Mouse (Mus musculus): ENCODE data around the gene H1f0. TPM values are rescaled to one million over a fixed set of nuclear protein-coding genes. Genes with fewer than 3 reads are reported as not detected.

H1f0 gene
- total and polyA plus RNA-seq, 3 experiments, result 94.6 to 204 (median 109) TPM

- DNase-seq, result no peak
Measured at GRCm38 (mm10) chr15:79068416-79068815, 40.2 kb downstream of the H1f0 start.

GRCm38 (mm10) chr15:79071117-79072039, 43.1 kb downstream of the H1f0 start:
- DNase-seq, result peak; percentile 40

GRCm38 (mm10) chr15:79073752-79074151, 45.5 kb downstream of the H1f0 start:
- DNase-seq, result no peak

- DNase-seq, result no peak
Measured at GRCm38 (mm10) chr15:79074446-79074845, 46.2 kb downstream of the H1f0 start.

- peak; percentile 93 for DNase-seq
Measured at GRCm38 (mm10) chr15:79074913-79075532, 46.8 kb downstream of the H1f0 start, which contains the start of gene Eif3l. Gene Eif3l, plus strand, starts transcription at chr15:79075179.

GRCm38 (mm10) chr15:79075658-79076365, 47.6 kb downstream of the H1f0 start:
- DNase-seq, result no peak

GRCm38 (mm10) chr15:79079567-79079966, 51.3 kb downstream of the H1f0 start:
- DNase-seq, result no peak

Small RNAs within 50 kb of the gene (microRNA-seq; reads per million reads assigned to microRNA genes)
- 0 to 0.44 reads per million in 2 experiments for gene Mir6956

Other genes starting within 250 kb of the H1f0 start
- 10 to 100 TPM in 1 of 2 experiments, 1 to 10 TPM in 1; 4.9 to 10.9 TPM for gene Card10, start 225.4 kb upstream of the H1f0 start, total RNA-seq (2021)
- gene Card10, start 225.4 kb upstream of the H1f0 start, polyA plus RNA-seq (2012; rRNA removed), result 18.1 and 26.5 TPM in 2 replicates
- gene Cdc42ep1, start 185.8 kb upstream of the H1f0 start, total RNA-seq (2021), result 10 to 100 TPM; 36.9 to 57.2 TPM
- gene Cdc42ep1, start 185.8 kb upstream of the H1f0 start, polyA plus RNA-seq (2012; rRNA removed), result 100 and 122 TPM in 2 replicates
- 1 to 10 TPM in 1 of 2 experiments, under 1 TPM in 1; 0.52 to 1.8 TPM for gene Lgals2, start 172.9 kb upstream of the H1f0 start, total RNA-seq (2021)
- gene Lgals2, start 172.9 kb upstream of the H1f0 start, polyA plus RNA-seq (2012; rRNA removed), result 0.73 and 0.74 TPM in 2 replicates
- 10 to 100 TPM; 51.9 to 56.2 TPM for gene Gga1, start 151.3 kb upstream of the H1f0 start, total RNA-seq (2021)
- gene Gga1, start 151.3 kb upstream of the H1f0 start, polyA plus RNA-seq (2012; rRNA removed), result 138 and 147 TPM in 2 replicates
- gene Gm49510, start 128.8 kb upstream of the H1f0 start, total RNA-seq (2021), result not detected
- not detected in 2 replicates for gene Gm49510, start 128.8 kb upstream of the H1f0 start, polyA plus RNA-seq (2012; rRNA removed)
- 10 to 100 TPM in 1 of 2 experiments, 1 to 10 TPM in 1; 4.6 to 11.0 TPM for gene Sh3bp1, start 128.7 kb upstream of the H1f0 start, total RNA-seq (2021)
- 54.1 and 60.0 TPM in 2 replicates for gene Sh3bp1, start 128.7 kb upstream of the H1f0 start, polyA plus RNA-seq (2012; rRNA removed)
- 1 to 10 TPM; 2.4 to 5.7 TPM for gene Pdxp, start 114.5 kb upstream of the H1f0 start, total RNA-seq (2021)
- gene Pdxp, start 114.5 kb upstream of the H1f0 start, polyA plus RNA-seq (2012; rRNA removed), result 18.8 and 30.1 TPM in 2 replicates
- gene Lgals1, start 101.7 kb upstream of the H1f0 start, total RNA-seq (2021), result 100 to 1,000 TPM; 386 to 613 TPM
- 341 and 382 TPM in 2 replicates for gene Lgals1, start 101.7 kb upstream of the H1f0 start, polyA plus RNA-seq (2012; rRNA removed)
- gene Nol12, start 93.5 kb upstream of the H1f0 start, total RNA-seq (2021), result 10 to 100 TPM; 42.0 to 57.2 TPM
- 21.3 and 22.5 TPM in 2 replicates for gene Nol12, start 93.5 kb upstream of the H1f0 start, polyA plus RNA-seq (2012; rRNA removed)
- 100 to 1,000 TPM in 1 of 2 experiments, 10 to 100 TPM in 1; 93.7 to 129 TPM for gene Triobp, start 80.7 kb upstream of the H1f0 start, total RNA-seq (2021)
- 101 and 134 TPM in 2 replicates for gene Triobp, start 80.7 kb upstream of the H1f0 start, polyA plus RNA-seq (2012; rRNA removed)
- under 1 TPM in 1 of 2 experiments, not detected in 1; 0.28 TPM for gene Galr3, start 13.4 kb downstream of the H1f0 start, total RNA-seq (2021)
- gene Galr3, start 13.4 kb downstream of the H1f0 start, polyA plus RNA-seq (2012; rRNA removed), result 1.4 and 4.2 TPM in 2 replicates
- gene Ankrd54, start 34.4 kb downstream of the H1f0 start, total RNA-seq (2021), result 10 to 100 TPM; 20.1 to 27.2 TPM
- 91.9 and 101 TPM in 2 replicates for gene Ankrd54, start 34.4 kb downstream of the H1f0 start, polyA plus RNA-seq (2012; rRNA removed)
- gene Eif3l, start 46.7 kb downstream of the H1f0 start, total RNA-seq (2021), result 100 to 1,000 TPM; 136 to 160 TPM
- 94.1 and 119 TPM in 2 replicates for gene Eif3l, start 46.7 kb downstream of the H1f0 start, polyA plus RNA-seq (2012; rRNA removed)
- 10 to 100 TPM; 36.5 to 49.5 TPM for gene Micall1, start 80.4 kb downstream of the H1f0 start, total RNA-seq (2021)
- 61.7 and 65.0 TPM in 2 replicates for gene Micall1, start 80.4 kb downstream of the H1f0 start, polyA plus RNA-seq (2012; rRNA removed)
- 100 to 1,000 TPM in 1 of 2 experiments, 10 to 100 TPM in 1; 92.8 to 151 TPM for gene Polr2f, start 112.6 kb downstream of the H1f0 start, total RNA-seq (2021)
- gene Polr2f, start 112.6 kb downstream of the H1f0 start, polyA plus RNA-seq (2012; rRNA removed), result 48.1 and 48.3 TPM in 2 replicates
- gene 1700088E04Rik, start 112.8 kb downstream of the H1f0 start, total RNA-seq (2021), result 1 to 10 TPM; 5.2 to 9.9 TPM
- 8.1 and 10.8 TPM in 2 replicates for gene 1700088E04Rik, start 112.8 kb downstream of the H1f0 start, polyA plus RNA-seq (2012; rRNA removed)
- gene Sox10, start 136.8 kb downstream of the H1f0 start, total RNA-seq (2021), result 1 to 10 TPM in 1 of 2 experiments, under 1 TPM in 1; 0.89 to 2.5 TPM
- gene Sox10, start 136.8 kb downstream of the H1f0 start, polyA plus RNA-seq (2012; rRNA removed), result 3.9 and 5.5 TPM in 2 replicates
- 10 to 100 TPM; 14.6 to 18.5 TPM for gene Pick1, start 200.7 kb downstream of the H1f0 start, total RNA-seq (2021)
- gene Pick1, start 200.7 kb downstream of the H1f0 start, polyA plus RNA-seq (2012; rRNA removed), result 17.4 and 19.7 TPM in 2 replicates
- not detected for gene Gm49486, start 200.9 kb downstream of the H1f0 start, total RNA-seq (2021)
- gene Gm49486, start 200.9 kb downstream of the H1f0 start, polyA plus RNA-seq (2012; rRNA removed), result not detected in 2 replicates
- gene Slc16a8, start 226.3 kb downstream of the H1f0 start, total RNA-seq (2021), result not detected
- 0.07 and 0.61 TPM in 2 replicates for gene Slc16a8, start 226.3 kb downstream of the H1f0 start, polyA plus RNA-seq (2012; rRNA removed)

Data from adrenal gland, adult 2 months (tissue).